Mouse (Mus musculus) hindbrain, embryonic 14.5 days (tissue): ENCODE data around the gene Zfp219. TPM values are rescaled to one million over a fixed set of nuclear protein-coding genes. Genes with fewer than 3 reads are reported as not detected.

Source experiments
- ATAC-seq: fragments of 200-750 bp; cut with Nextera tagmentation; 2 replicates; pipeline ENCODE4 v1.8.0; 2017; ENCODE audit warnings: moderate number of reproducible peaks, mild to moderate bottlenecking, moderate TSS enrichment, moderate library complexity; ENCODE audit not compliant: low FRiP score
- DNase-seq: peaks from one replicate; pipeline ENCODE4 v3.0.0-alpha.2; 2015; ENCODE audit warnings: low spot score
- H3K27ac ChIP-seq: fragments of 300-500 bp; sonication (generic); 2 replicates; pipeline ENCODE4 v1.5.1; 2014; ENCODE audit warnings: mild to moderate bottlenecking, moderate library complexity
- H3K27me3 ChIP-seq: fragments of 300-500 bp; sonication (generic); 2 replicates; pipeline ENCODE4 v1.6.1; 2014; ENCODE audit warnings: mild to moderate bottlenecking, low read length, mixed read lengths; ENCODE audit not compliant: control insufficient read depth, insufficient read depth
- H3K36me3 ChIP-seq: fragments of 300-500 bp; sonication (generic); replicated peaks from 2 replicates; pipeline ENCODE4 v1.6.1; 2014; ENCODE audit not compliant: control insufficient read depth, insufficient read depth
- H3K4me1 ChIP-seq: fragments of 300-500 bp; sonication (generic); replicated peaks from 2 replicates; pipeline ENCODE4 v1.6.1; 2014; ENCODE audit warnings: antibody characterized with exemption, low read length, mixed read lengths; ENCODE audit not compliant: control insufficient read depth, insufficient read depth
- H3K4me2 ChIP-seq: fragments of 300-500 bp; sonication (generic); replicated peaks from 2 replicates; pipeline ENCODE4 v1.6.1; 2014; ENCODE audit warnings: mild to moderate bottlenecking, moderate library complexity
- H3K4me3 ChIP-seq: fragments of 300-500 bp; sonication (generic); replicated peaks from 2 replicates; pipeline ENCODE4 v1.5.1; 2014; ENCODE audit warnings: mild to moderate bottlenecking, low read length
- H3K9ac ChIP-seq: fragments of 300-500 bp; sonication (generic); 2 replicates; pipeline ENCODE4 v1.6.1; 2014
- H3K9me3 ChIP-seq: fragments of 300-500 bp; sonication (generic); 2 replicates; pipeline ENCODE4 v1.6.1; 2016; ENCODE audit warnings: low read length; ENCODE audit not compliant: control insufficient read depth
- WGBS: fragments of 180-500 bp; shearing (Covaris S2); extraction: QIAGEN DNeasy Blood & Tissue Kit; methylation state at CpG from one replicate; pipeline ENCODE4 v1.1.7; 2014; 5-methylcytosine and 5-hydroxymethylcytosine counted together
- polyA plus RNA-seq: library from polyadenylated mRNA; unstranded; fragments of >200 nt; fragmentation: Nextera tagmentation; extraction: Ambion mirVana; gene quantifications from 2 replicates; pipeline ENCODE4 v1.2.1, GENCODE M21; 2014

Gene Zfp219
- polyA plus RNA-seq, 1 experiment from 2014 or later, result 26.4 TPM

DNA sequence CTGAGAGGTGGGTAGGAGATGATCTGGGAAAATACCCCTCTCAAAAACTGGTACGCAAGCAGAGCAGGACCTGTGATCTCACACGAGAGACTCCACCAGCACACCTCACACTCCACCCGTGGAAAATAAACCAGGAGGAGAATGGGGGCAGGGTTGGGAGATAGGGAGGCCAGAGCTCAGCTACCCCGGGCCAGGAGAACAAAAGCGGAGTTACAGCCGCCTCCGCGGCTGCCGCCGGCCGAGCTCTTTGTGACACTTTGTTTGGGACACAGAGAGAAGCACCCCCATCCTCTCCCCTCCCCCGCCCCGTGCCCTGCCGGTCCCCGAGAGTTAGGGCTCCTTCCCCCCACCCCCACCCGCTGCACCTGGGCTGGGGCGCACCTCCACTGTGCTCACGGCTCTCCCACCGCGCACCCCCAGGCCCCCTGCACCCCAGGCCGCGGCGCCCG lies 6.7 kb downstream of the Zfp219 start:
- 2% methylated on average over 21 of the region's 24 CpGs for WGBS
- H3K4me1 ChIP-seq, result peaks cover 72% of the 10 kb centered on the region

DNA sequence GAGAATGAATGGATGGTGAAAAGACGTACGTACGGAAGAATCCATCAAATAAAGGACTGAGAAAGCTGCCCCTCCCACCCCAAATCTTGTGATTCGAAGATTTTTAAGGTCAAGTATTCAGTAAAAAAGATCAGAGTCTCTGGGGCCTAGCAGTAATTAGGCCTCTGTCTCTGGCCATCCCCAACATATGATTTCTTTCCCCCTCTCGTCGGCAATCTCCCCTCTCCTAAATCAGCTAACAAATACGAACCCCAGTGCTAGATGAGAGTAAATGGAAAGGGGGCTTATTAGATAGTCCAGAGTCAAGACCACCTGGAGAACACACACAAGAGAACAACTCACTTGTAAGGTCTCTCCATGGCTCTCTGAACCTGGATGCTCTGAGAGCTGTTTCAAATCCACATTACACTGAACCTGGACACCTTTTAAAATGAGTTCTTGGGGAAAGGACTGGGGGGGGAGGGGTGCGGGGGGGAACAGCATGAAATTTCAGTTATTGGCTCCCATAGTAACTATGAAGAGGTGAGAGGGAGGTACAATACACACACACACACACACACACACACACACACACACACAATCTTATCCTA lies 7.4 kb downstream of the Zfp219 start:
- DNase-seq (no peak), ATAC-seq (no peak)
- no peaks in the 10 kb centered on the region for H3K27me3 ChIP-seq
- WGBS, result 18% methylated on average over 8 of the region's 8 CpGs
- peaks cover 72% of the 10 kb centered on the region for H3K4me1 ChIP-seq
- peak overlapping the region; percentile 56 for H3K4me2 ChIP-seq
- H3K27ac ChIP-seq, result peak overlapping the region; percentile 97
- H3K9ac ChIP-seq, result peak overlapping the region; percentile 85
- peak overlapping the region; percentile 66 for H3K4me3 ChIP-seq
- H3K9me3 ChIP-seq, result no peaks in the 10 kb centered on the region
- H3K36me3 ChIP-seq, result peaks cover 13% of the 10 kb centered on the region

More for the DNA sequence above, 6.7 kb downstream of the Zfp219 start:
- peak overlapping the region; percentile 56 for H3K4me2 ChIP-seq
- H3K4me3 ChIP-seq, result peak overlapping the region; percentile 66
- H3K36me3 ChIP-seq, result peaks cover 7% of the 10 kb centered on the region
- peak overlapping the region; percentile 85 for H3K9ac ChIP-seq
- DNase-seq (no peak), ATAC-seq (peak; percentile 15; the same call in 1 of the 2 replicates)
- H3K27ac ChIP-seq, result peak overlapping the region; percentile 97
- no peaks in the 10 kb centered on the region for H3K9me3 ChIP-seq
- no peaks in the 10 kb centered on the region for H3K27me3 ChIP-seq

DNA sequence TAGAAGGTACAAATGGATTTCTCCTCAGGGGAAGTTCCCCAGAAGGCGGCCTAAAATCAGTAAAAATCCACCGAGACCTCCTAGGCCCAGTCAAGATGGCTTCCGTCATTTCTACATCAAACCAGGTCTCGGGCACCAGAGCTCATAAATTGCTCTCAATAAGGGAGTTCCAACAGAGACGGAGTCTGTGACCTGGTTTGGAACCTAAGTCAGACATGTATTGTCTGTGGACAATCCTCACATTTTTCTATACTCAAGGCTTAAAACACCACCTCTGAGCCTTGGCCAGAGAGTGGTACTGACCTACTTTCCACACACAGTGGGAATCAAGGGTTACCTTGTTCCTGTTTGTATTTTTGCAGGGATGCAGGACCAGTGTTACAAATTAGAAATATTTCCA lies 8.0 kb downstream of the Zfp219 start:
- Histone ChIP-seq H3K4me1 (peaks cover 72% of the 10 kb centered on the region), H3K27me3 (no peaks in the 10 kb centered on the region), H3K4me2 (peak overlapping the region; percentile 56), H3K9ac (peak overlapping the region; percentile 85), H3K4me3 (peak overlapping the region; percentile 66), H3K9me3 (no peaks in the 10 kb centered on the region), H3K27ac (peak overlapping the region; percentile 97), H3K36me3 (peaks cover 15% of the 10 kb centered on the region)
- ATAC-seq (no peak), DNase-seq (no peak)
- 25% methylated on average over 5 of the region's 5 CpGs for WGBS

DNA sequence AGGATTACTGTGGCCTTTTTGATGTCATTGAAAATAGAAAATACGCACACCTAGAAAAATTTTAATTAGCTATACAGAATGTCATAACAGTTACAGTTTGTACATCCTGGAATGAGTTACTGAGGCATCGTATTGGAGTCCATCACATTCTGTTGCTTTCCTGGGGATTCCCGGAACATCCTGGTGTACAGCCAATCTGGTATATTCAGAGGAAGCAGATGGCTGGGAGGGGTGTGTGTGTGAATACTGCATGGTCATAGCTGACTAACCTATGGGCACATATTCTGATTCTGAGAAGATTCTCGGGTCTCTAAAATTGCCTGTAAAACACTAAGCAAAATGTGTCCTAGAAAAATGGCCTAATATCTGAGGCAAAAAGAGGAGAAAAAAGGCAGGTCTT lies 8.4 kb downstream of the Zfp219 start:
- Histone ChIP-seq H3K4me3 (peak overlapping the region; percentile 66; the same call in 1 of the 2 replicates), H3K4me2 (peak overlapping the region; percentile 56), H3K9ac (peak overlapping the region; percentile 85), H3K27me3 (no peaks in the 10 kb centered on the region), H3K4me1 (peaks cover 72% of the 10 kb centered on the region), H3K36me3 (peaks cover 19% of the 10 kb centered on the region), H3K9me3 (no peaks in the 10 kb centered on the region), H3K27ac (peak overlapping the region; percentile 97)
- DNase-seq, result no peak
- ATAC-seq, result no peak
- WGBS, result 45% methylated on average over 4 of the region's 4 CpGs

DNA sequence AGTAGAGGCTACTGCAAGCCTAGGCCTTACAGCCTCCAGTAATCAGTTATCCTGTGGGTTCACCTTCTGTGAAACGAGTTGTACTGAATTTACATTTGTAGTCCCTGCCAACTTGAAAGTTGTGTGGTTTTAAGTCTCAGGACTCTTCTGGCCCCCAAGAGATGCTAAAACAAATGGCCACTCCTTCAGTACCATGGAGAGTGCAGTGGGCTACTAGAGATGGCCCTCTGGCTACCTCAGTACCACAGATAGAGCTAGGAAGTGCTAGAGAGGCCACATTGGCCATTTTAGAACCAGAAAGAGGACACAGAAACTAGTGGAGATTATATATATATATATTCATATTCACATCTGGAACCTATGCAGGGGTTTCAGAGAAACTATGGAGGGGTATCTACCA lies 8.8 kb downstream of the Zfp219 start:
- H3K36me3 ChIP-seq, result peaks cover 24% of the 10 kb centered on the region
- H3K9me3 ChIP-seq, result no peaks in the 10 kb centered on the region
- H3K4me2 ChIP-seq, result peak overlapping the region; percentile 56
- DNase-seq (no peak), ATAC-seq (no peak)
- H3K4me3 ChIP-seq, result peak overlapping the region; percentile 66; the same call in 1 of the 2 replicates
- H3K9ac ChIP-seq, result 0 out of 2 replicates have a peak overlapping the region, but pooled peaks have one; percentile 85
- peaks cover 70% of the 10 kb centered on the region for H3K4me1 ChIP-seq
- no peaks in the 10 kb centered on the region for H3K27me3 ChIP-seq
- H3K27ac ChIP-seq, result peak overlapping the region; percentile 97
- WGBS, result 21% methylated on average over 1 of the region's 1 CpGs

DNA sequence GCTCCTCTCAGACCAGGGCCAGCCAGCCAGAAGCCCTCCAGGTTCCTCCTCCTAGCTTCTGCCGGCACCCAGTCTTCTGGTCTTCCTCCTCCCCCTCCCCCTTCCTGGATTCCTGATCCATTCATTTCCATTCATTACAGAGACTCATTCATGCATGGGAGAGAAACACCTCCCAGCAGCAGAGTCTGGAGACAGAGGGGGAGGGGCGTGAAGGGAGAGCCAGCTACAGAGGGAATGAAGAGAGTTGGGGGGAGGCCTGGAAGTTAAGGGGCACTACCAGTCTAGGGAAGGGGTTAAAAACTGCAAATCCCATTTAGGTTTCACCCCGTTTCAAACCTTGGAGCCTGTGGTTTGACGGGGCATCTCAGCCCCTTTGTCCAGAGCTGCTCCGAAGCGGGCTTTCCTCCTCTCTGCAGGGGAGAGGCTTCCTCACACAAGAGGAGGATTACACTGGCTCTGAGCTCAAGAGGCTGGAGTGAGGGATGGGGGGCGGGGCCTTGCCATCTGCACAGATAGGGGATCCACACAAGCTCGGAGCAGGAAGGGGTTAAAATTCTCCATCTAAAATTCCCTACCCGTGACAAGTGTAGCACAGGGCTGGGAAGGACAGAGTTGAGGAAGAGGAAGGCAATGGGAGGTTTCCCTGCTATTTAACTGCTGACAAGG lies 10.0 kb downstream of the Zfp219 start:
- no peaks in the 10 kb centered on the region for H3K9me3 ChIP-seq
- peak overlapping the region; percentile 18 for H3K4me3 ChIP-seq
- WGBS, result under 1% methylated on average over 9 of the region's 9 CpGs
- no peaks in the 10 kb centered on the region for H3K27me3 ChIP-seq
- DNase-seq (peak; percentile 84), ATAC-seq (peak; percentile 70)
- H3K36me3 ChIP-seq, result peaks cover 35% of the 10 kb centered on the region
- peaks cover 59% of the 10 kb centered on the region for H3K4me1 ChIP-seq
- peak overlapping the region; percentile 97 for H3K27ac ChIP-seq
- H3K9ac ChIP-seq, result peak overlapping the region; percentile 57
- H3K4me2 ChIP-seq, result peak overlapping the region; percentile 56

DNA sequence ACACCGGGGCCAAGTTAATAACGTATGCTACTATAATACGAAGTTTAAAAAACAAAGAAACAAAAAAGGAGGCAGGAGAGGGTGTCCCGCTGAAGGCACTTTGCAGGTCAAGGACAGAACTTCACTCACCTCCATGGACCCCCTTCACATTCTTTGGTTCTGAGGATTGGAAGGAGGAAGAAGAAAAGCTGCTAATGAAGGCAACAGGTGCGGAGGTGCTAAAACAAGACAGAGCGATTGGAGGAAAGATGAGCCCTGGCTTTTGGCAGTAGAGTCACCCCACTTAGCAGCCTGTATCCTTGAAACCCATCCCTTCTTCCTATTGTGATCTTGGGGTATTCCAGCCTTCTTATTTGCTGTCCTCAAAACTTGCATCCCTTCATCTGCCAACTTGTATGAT lies 10.7 kb downstream of the Zfp219 start:
- Histone ChIP-seq H3K27me3 (no peaks in the 10 kb centered on the region), H3K9me3 (no peaks in the 10 kb centered on the region), H3K4me2 (peak overlapping the region; percentile 56), H3K9ac (peak overlapping the region; percentile 57), H3K4me1 (peaks cover 60% of the 10 kb centered on the region), H3K27ac (peak overlapping the region; percentile 97), H3K36me3 (peaks cover 42% of the 10 kb centered on the region), H3K4me3 (peak overlapping the region; percentile 18)
- WGBS, result 43% methylated on average over 6 of the region's 6 CpGs
- DNase-seq, result no peak
- ATAC-seq, result no peak

DNA sequence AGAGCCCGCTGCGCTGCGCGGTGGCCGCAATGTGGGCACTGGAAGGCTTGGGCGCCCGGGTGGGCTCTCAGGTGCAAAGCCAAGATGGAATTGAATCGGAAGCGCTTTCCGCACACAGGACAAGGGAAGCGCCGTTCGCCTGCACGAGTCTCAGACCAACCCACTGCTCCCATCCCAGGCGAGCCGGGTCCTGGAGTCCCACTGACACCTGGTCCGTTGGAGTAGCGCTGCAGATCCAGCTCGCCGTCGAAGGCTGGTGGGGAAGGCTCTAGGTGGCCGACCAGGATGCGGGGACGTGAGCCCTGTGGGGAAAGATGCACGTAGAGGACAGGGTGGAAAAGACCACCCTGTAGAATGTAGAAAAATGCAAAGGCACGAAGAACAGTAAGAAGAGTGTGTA lies 11.2 kb downstream of the Zfp219 start:
- Histone ChIP-seq H3K27me3 (no peaks in the 10 kb centered on the region), H3K9ac (peak overlapping the region; percentile 57; the same call in 1 of the 2 replicates), H3K4me2 (peak overlapping the region; percentile 56), H3K9me3 (no peaks in the 10 kb centered on the region), H3K4me3 (peak overlapping the region; percentile 18), H3K36me3 (peaks cover 46% of the 10 kb centered on the region), H3K27ac (peak overlapping the region; percentile 51), H3K4me1 (peaks cover 64% of the 10 kb centered on the region)
- ATAC-seq (no peak), DNase-seq (no peak)
- WGBS, result 30% methylated on average over 26 of the region's 26 CpGs

DNA sequence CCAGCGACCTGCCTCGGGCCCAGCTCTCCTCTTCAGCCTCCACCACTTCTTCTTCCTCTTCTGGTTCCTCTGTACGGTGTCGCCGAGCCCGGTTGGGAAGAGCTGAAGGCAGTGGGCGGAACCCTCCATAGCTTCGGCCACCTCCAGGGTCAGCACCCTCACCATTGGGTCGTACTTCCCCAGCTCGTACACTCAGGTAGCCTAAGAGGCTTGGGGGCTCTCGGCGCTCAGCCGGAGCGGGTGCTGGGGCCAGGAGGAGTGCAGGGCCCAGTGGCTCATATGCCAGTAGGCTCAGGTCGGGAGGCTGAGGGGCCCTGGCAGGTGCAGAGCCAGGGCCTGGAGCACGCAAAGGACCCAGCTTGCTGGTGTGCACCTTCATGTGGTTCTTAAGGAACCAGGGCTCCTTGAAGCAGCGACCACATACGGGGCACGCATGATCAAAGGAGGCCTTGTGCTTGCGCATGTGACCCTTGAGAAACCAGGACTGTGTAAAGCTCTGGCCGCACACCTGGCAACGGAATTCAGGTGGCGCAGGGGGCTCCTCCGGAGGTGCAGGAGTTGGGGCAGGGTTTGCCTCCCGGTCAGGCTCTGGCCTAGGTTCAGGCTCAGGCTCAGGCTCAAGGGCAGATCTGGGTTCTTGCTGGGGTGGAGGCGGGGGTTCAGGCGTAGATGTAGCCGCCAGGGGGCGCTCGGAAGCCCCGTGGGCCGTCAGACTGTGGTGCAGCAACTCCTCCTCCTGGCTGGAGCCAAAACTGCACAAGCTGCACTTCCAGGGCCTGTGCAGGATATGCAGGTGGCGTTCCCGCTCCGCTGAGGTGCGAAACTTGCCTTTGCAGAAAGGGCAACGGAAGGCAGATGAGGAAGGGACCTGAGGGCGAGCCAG lies 12.0 kb downstream of the Zfp219 start:
- Histone ChIP-seq H3K9ac (peak overlapping the region; percentile 57; the same call in 1 of the 2 replicates), H3K27me3 (no peaks in the 10 kb centered on the region), H3K27ac (peak overlapping the region; percentile 51), H3K36me3 (peaks cover 46% of the 10 kb centered on the region), H3K9me3 (no peaks in the 10 kb centered on the region), H3K4me2 (peak overlapping the region; percentile 56), H3K4me3 (peak overlapping the region; percentile 17; the same call in 1 of the 2 replicates), H3K4me1 (peaks cover 68% of the 10 kb centered on the region)
- WGBS, result 53% methylated on average over 38 of the region's 38 CpGs
- ATAC-seq, result peak; percentile 32
- DNase-seq, result peak; percentile 90
